Mouse (Mus musculus) stomach, embryonic 14.5 days (tissue): ENCODE results near the gene Wwc2. TPM values are rescaled to one million over a fixed set of nuclear protein-coding genes. Genes with fewer than 3 reads are reported as not detected.

Experiments
- ATAC-seq: fragments of 200-750 bp; cut with Nextera tagmentation; 2 replicates; pipeline ENCODE4 v1.8.0; 2017; ENCODE audit warnings: low read depth, moderate TSS enrichment; ENCODE audit not compliant: insufficient number of reproducible peaks, insufficient read depth, low FRiP score
- H3K27ac ChIP-seq: fragments of 300-500 bp; sonication (generic); 2 replicates; pipeline ENCODE4 v1.5.1; 2014; ENCODE audit warnings: mild to moderate bottlenecking, low read length, moderate library complexity, mixed read lengths
- H3K27me3 ChIP-seq: fragments of 300-500 bp; sonication (generic); 2 replicates; pipeline ENCODE4 v1.6.1; 2014; ENCODE audit warnings: low read length, control low read depth, mixed read lengths; ENCODE audit not compliant: control insufficient read depth, insufficient read depth
- H3K36me3 ChIP-seq: fragments of 300-500 bp; sonication (generic); 2 replicates; pipeline ENCODE4 v1.6.1; 2014; ENCODE audit warnings: mild to moderate bottlenecking, control low read depth, low read length, moderate library complexity, mixed read lengths; ENCODE audit not compliant: control insufficient read depth, insufficient read depth
- H3K4me1 ChIP-seq: fragments of 300-500 bp; sonication (generic); 2 replicates; pipeline ENCODE4 v1.6.1; 2014; ENCODE audit warnings: low read length, control low read depth, mixed read lengths; ENCODE audit not compliant: control insufficient read depth, insufficient read depth
- H3K4me2 ChIP-seq: fragments of 300-500 bp; sonication (generic); replicated peaks from 2 replicates; pipeline ENCODE4 v1.6.1; 2014; ENCODE audit warnings: low read depth, low read length, control low read depth
- H3K4me3 ChIP-seq: fragments of 300-500 bp; sonication (generic); 2 replicates; pipeline ENCODE4 v1.5.1; 2014; ENCODE audit warnings: low read depth, low read length, control low read depth
- H3K9ac ChIP-seq: fragments of 300-500 bp; sonication (generic); replicated peaks from 2 replicates; pipeline ENCODE4 v1.6.1; 2014; ENCODE audit warnings: low read depth, mild to moderate bottlenecking, control low read depth, low read length, moderate library complexity, mixed read lengths
- H3K9me3 ChIP-seq: fragments of 300-500 bp; sonication (generic); 2 replicates; pipeline ENCODE4 v1.6.1; 2016; ENCODE audit warnings: low read depth, low read length, control low read depth; ENCODE audit not compliant: control insufficient read depth
- WGBS: fragments of 180-500 bp; shearing (Covaris S2); extraction: QIAGEN DNeasy Blood & Tissue Kit; methylation state at CpG from one replicate; pipeline ENCODE4 v1.1.7; 2014; 5-methylcytosine and 5-hydroxymethylcytosine counted together
- polyA plus RNA-seq: library from polyadenylated mRNA; unstranded; fragments of >200 nt; fragmentation: Nextera tagmentation; extraction: Ambion mirVana; gene quantifications from 2 replicates; pipeline ENCODE4 v1.2.1, GENCODE M21; 2014

The Wwc2 gene
- polyA plus RNA-seq, 1 experiment from 2014 or later = 12.0 TPM

DNA sequence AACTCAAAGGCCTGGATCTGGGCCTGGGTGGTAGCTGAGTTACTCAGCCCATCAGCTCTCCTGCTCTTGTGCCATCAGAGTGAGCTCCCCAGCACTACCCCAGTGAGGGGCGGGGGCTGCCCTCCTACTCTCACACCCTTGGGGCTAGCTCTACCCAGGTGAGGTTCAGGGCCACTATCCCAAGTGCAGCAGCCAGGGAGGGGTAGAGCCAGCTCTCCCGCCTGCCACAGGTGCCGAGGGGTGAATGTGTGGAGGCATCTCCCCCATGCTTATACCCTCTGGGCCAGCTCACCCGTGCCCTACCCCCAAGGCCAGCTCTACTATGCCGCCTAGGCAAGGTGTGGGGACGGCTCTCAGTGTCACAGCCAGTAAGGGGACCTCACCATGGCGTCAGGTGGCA lies 75.8 kb downstream of the Wwc2 start:
- Histone ChIP-seq H3K9ac (no peak overlapping the region), H3K9me3 (peaks cover under 1% of the 10 kb centered on the region; the same call in 1 of the 2 replicates), H3K4me2 (no peak overlapping the region), H3K4me3 (no peak overlapping the region), H3K27me3 (no peaks in the 10 kb centered on the region), H3K36me3 (no peaks in the 10 kb centered on the region), H3K4me1 (0 out of 2 replicates have a peak, but pooled peaks cover 5% of the 10 kb centered on the region), H3K27ac (no peak overlapping the region)
- WGBS = 90% methylated on average over 7 of the region's 7 CpGs
- ATAC-seq = no peak

DNA sequence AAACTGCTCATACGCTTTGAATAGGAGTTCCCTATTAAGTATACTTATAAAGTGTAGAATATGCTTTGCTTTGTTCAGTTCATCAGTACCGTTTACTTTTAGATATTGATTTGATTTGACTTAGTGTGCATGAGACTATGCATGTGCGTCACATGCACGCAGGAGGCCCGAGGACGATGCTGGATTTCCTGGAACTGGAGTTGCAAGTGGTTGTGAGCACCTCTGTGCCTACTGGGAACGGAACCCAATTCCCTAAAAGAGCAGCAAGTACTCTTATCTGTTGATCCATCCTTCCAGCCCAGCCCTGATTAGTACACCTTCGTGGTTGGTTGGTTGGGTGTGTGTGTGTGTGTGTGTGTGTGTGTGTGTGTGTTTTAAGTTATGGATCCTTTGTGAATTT lies 76.6 kb downstream of the Wwc2 start:
- H3K4me1 ChIP-seq = 0 out of 2 replicates have a peak, but pooled peaks cover 5% of the 10 kb centered on the region
- no peak overlapping the region for H3K9ac ChIP-seq
- no peak overlapping the region for H3K4me3 ChIP-seq
- H3K9me3 ChIP-seq = peaks cover 5% of the 10 kb centered on the region; the same call in 1 of the 2 replicates
- ATAC-seq = no peak
- H3K36me3 ChIP-seq = no peaks in the 10 kb centered on the region
- H3K27ac ChIP-seq = no peak overlapping the region
- 87% methylated on average over 8 of the region's 8 CpGs for WGBS
- H3K27me3 ChIP-seq = no peaks in the 10 kb centered on the region
- no peak overlapping the region for H3K4me2 ChIP-seq

DNA sequence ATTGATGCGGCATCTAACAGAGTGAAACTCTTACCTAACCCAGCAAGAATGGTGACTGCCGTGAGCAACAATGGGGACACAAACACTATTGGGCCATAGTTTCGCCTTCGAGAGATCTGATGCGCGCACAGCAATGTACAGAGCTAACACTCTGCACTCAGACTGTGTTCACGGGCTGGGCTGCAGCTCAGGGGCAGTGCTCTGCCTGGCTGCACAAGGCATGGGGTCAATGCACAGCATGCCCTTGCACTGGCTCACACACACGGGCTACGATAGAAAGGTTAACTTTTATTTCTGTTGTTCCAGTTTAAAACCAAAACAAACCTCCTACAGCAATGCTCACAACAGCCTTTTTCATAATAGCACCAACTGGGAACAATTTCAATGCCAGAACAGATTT lies 77.1 kb downstream of the Wwc2 start:
- Histone ChIP-seq H3K9ac (no peak overlapping the region), H3K9me3 (peaks cover 5% of the 10 kb centered on the region; the same call in 1 of the 2 replicates), H3K4me3 (no peak overlapping the region), H3K4me1 (0 out of 2 replicates have a peak, but pooled peaks cover 5% of the 10 kb centered on the region), H3K27me3 (no peaks in the 10 kb centered on the region), H3K27ac (no peak overlapping the region), H3K36me3 (no peaks in the 10 kb centered on the region), H3K4me2 (no peak overlapping the region)
- no peak for ATAC-seq
- WGBS = 92% methylated on average over 9 of the region's 9 CpGs

DNA sequence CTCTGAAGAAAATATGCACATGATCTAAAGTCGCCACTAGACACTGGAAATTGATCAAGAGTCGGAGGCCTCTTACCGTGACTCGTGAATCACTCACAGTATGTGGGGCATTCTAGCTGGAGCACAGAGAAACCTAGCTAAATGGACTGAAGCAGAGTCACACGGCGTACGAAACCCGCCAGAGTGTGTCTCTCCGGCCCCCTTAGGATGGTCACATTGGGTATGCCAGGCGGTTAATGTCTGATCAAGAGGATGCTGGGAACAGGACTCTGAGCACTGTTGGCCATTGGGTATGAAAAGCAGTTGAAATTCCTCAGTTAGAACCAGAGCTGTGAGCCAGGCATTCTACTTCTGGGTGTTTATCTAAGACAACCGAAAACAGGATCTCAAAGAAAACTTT lies 81.0 kb downstream of the Wwc2 start:
- no peak for ATAC-seq
- Histone ChIP-seq H3K9ac (no peak overlapping the region), H3K27ac (no peak overlapping the region), H3K4me1 (no peaks in the 10 kb centered on the region), H3K4me3 (no peak overlapping the region), H3K9me3 (peaks cover 5% of the 10 kb centered on the region; the same call in 1 of the 2 replicates), H3K36me3 (no peaks in the 10 kb centered on the region), H3K4me2 (no peak overlapping the region), H3K27me3 (no peaks in the 10 kb centered on the region)
- WGBS = 97% methylated on average over 11 of the region's 11 CpGs

DNA sequence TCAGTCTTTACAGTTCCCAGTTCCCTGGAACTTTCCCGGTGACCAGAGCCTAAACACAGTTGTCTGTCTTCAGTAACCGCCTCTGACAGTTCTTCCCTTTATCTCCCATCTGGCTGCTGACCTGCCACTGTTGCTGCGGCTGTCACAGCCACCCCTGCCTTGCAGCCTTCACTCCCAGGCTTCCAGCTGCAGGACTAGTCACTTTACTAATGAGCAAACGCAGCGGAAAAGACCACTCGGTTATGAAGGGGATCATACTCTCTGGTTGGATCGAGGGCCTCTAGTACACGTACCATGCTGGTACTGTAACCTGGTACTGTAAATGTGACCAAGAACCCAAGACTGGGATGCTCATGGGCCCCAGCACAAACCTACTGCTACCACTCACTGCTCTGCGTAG lies 83.7 kb downstream of the Wwc2 start:
- no peak overlapping the region for H3K27ac ChIP-seq
- 81% methylated on average over 9 of the region's 9 CpGs for WGBS

DNA sequence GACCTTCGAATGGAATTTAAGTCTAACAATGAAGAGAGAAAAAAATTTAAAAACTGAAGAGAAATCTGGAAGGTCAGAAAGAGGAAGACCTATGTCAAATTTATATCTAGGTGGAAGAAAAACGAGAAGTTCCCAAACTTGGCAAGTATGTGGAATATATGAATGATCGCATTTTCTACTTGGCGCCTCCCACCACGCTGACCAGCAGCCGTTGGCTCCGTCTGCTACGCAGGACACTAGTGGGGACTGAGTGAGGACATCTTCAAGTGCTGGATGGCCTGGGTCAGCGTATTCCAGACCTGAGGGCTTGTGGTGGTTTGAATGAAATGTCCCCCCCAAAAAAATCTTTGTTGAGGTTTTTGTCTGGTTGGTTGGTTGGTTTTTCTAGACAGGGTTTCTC lies 84.6 kb downstream of the Wwc2 start:
- H3K36me3 ChIP-seq = no peaks in the 10 kb centered on the region
- H3K4me3 ChIP-seq = no peak overlapping the region
- peaks cover 5% of the 10 kb centered on the region; the same call in 1 of the 2 replicates for H3K9me3 ChIP-seq
- no peaks in the 10 kb centered on the region for H3K27me3 ChIP-seq
- H3K27ac ChIP-seq = no peak overlapping the region
- no peak for ATAC-seq
- H3K4me2 ChIP-seq = no peak overlapping the region
- no peaks in the 10 kb centered on the region for H3K4me1 ChIP-seq
- WGBS = 86% methylated on average over 9 of the region's 9 CpGs
- no peak overlapping the region for H3K9ac ChIP-seq

More for the DNA sequence above, 83.7 kb downstream of the Wwc2 start:
- no peak overlapping the region for H3K4me3 ChIP-seq
- H3K27me3 ChIP-seq = no peaks in the 10 kb centered on the region
- H3K9ac ChIP-seq = no peak overlapping the region
- peaks cover 5% of the 10 kb centered on the region; the same call in 1 of the 2 replicates for H3K9me3 ChIP-seq
- no peak for ATAC-seq
- no peaks in the 10 kb centered on the region for H3K36me3 ChIP-seq
- H3K4me2 ChIP-seq = no peak overlapping the region
- no peaks in the 10 kb centered on the region for H3K4me1 ChIP-seq

DNA sequence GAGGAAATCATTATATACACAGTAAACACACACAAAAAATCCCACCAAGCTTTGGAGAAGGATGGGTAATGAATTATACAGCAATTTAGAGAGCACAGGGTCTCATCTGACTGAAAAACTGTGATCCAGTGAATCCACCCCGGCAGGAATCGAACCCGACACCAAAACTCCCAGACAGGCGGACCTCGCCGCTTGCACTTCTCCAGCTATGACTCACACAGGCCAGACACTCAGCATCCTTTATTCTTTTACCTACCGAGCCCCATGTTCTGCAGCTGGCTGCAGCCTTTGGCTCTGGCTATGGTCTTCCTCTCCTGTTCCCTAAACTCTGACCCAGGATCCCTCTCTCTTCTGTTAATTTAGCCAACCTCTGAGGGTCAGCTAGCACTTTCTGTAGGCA lies 85.5 kb downstream of the Wwc2 start:
- Histone ChIP-seq H3K4me3 (no peak overlapping the region), H3K9me3 (peaks cover 5% of the 10 kb centered on the region; the same call in 1 of the 2 replicates), H3K4me2 (no peak overlapping the region), H3K9ac (no peak overlapping the region), H3K4me1 (no peaks in the 10 kb centered on the region), H3K27me3 (no peaks in the 10 kb centered on the region), H3K36me3 (no peaks in the 10 kb centered on the region), H3K27ac (no peak overlapping the region)
- no peak for ATAC-seq
- 92% methylated on average over 7 of the region's 7 CpGs for WGBS

DNA sequence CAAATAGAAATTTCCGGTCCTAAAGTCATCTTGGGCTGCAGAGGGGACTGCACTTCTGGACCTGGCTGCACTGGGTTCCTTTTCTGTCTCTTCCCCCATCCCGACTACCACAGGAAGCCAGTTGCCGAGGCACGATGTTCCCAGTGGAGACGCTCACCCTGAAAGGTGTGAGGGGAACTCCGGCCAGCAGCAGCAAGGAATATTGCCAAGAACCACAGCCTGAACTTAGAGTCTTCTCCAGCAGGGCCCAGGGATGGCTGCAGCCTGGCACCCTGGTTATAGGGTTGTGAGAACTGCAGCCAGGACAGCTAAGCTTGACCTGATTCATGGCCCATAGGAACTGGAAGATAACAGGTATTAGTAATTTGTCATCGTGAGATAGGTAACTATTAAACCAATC lies 86.7 kb downstream of the Wwc2 start:
- 82% methylated on average over 7 of the region's 7 CpGs for WGBS
- no peaks in the 10 kb centered on the region; the same call in 1 of the 2 replicates for H3K36me3 ChIP-seq

DNA sequence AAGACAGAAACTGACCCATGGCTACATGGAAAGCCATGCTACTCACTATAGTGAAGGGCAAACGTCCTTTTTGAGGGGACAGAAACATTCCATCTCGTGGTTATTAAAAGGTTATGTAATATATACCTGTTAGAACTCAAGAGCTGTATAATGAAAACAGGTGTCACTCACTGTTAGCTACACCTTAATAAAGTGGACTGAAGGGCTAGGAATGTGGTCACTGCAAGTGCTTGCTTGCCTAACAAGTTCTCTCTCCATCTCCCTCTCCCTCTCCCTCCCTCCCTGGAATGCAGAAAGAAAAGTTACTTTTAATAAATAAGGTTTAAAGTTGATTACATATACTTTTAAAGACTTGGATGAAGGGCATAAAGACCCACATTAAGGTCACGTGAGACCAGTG lies 88.0 kb downstream of the Wwc2 start:
- H3K36me3 ChIP-seq = no peaks in the 10 kb centered on the region; the same call in 1 of the 2 replicates
- no peak for ATAC-seq
- 85% methylated on average over 3 of the region's 3 CpGs for WGBS
- no peaks in the 10 kb centered on the region for H3K4me1 ChIP-seq
- H3K9ac ChIP-seq = no peak overlapping the region
- no peak overlapping the region for H3K27ac ChIP-seq
- H3K9me3 ChIP-seq = no peaks in the 10 kb centered on the region
- H3K4me2 ChIP-seq = no peak overlapping the region
- H3K4me3 ChIP-seq = no peak overlapping the region
- H3K27me3 ChIP-seq = no peaks in the 10 kb centered on the region

More for the DNA sequence above, 86.7 kb downstream of the Wwc2 start:
- Histone ChIP-seq H3K4me3 (no peak overlapping the region), H3K9me3 (no peaks in the 10 kb centered on the region), H3K9ac (no peak overlapping the region), H3K27me3 (no peaks in the 10 kb centered on the region), H3K4me2 (no peak overlapping the region), H3K27ac (no peak overlapping the region), H3K4me1 (no peaks in the 10 kb centered on the region)
- no peak for ATAC-seq
